Mouse (Mus musculus) spleen, postnatal 36 days (tissue): ENCODE results near the gene Slc35f4.

Experiments
- DNase-seq, 2 experiments: peaks; one replicate each; pipeline ENCODE4 v3.0.0; 2022; ENCODE audit warnings: low spot score in 2 of 2, mixed read lengths in 1 of 2

The Slc35f4 gene

DNA sequence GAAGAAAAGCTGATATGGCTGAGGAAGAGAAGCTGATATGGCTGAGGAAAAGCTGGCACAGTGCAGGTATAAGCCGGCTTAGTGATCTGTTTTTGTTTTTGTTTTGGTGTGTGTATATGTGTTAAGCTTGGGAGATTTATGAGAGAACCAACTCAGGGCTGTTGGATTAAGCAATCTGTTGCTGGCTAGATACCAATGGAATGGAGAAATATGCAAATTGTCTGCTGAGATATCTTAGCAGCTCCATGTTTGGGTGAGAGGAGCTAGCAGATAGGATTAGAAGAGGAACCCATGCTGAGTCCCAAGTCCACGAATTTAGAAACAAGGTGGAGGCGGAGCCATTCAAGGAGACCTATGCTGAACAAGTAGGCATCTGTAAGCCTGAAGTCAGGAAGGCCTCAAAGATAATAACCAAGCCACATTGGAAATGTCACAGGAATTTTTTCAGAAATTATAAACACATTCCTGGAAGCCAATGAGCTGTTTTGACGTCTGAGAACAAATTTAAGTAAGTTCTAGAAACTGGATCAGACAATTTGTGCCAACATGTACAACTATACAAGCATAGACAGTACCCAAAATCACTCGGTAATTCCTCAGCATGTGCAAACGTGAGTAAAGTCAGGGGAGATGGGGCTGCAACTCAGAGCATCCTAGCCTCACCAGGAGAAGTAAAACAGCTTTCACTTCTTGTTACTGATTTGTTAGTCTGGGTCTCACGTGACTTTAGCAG lies 177.5 kb downstream of the Slc35f4 start:
- no peak for DNase-seq

DNA sequence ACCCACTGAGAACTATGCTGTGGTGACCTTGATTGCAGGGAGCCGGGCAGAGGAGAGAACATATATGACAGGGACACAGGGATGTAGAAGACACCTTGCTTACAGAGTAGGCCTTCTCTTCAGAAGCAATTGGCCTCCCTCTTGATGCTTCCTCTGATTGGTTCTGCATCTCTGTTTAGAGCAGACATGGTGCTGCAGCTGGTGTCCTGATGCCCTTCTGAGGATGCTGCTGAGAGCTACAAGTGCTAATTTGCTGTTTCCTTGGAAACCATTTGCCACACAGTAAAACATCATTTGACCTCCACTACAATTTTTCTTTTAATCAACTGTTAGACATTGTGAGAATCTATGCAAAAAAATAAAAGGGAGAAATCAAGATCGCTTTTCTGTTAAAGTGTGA lies 180.0 kb downstream of the Slc35f4 start:
- DNase-seq, result no peak

DNA sequence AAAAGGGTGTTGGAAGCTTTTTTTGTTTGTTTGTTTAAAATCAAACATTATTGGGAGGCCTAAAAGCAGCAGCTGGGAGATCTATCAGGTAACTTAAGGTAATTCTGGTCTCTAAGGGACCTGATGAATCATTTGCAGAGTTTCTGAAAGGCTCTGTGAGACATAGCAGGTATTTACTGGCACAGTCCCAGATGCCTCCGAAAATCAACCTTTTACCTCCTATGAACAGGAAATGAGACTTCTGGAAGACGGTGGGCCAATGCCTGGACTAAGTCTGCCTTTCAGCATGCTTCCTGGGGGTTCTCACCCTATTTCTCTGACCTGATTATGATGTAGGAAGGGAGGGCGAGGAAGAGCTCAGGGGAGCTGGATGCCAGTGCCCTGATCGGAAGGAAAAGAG lies 188.8 kb downstream of the Slc35f4 start:
- no peak for DNase-seq

DNA sequence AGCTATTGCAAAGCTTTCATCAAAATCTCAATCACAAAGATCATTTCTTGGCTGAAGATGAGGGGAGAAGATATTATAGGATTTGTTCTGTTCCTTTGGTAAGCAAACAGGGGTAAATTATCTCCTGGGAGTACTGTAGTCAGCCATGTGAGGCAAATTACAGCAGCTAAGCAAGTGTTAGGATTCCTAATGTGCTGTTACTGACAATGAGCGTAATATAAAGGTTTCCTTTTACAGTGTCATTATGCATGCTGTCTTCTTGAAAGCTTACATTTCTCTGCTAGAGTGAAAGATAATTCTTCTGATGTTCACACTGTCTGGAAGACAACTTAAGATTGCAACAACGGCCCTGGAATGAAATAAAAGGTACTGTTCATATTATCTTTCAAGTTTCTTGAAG lies 192.0 kb downstream of the Slc35f4 start:
- DNase-seq, result no peak

DNA sequence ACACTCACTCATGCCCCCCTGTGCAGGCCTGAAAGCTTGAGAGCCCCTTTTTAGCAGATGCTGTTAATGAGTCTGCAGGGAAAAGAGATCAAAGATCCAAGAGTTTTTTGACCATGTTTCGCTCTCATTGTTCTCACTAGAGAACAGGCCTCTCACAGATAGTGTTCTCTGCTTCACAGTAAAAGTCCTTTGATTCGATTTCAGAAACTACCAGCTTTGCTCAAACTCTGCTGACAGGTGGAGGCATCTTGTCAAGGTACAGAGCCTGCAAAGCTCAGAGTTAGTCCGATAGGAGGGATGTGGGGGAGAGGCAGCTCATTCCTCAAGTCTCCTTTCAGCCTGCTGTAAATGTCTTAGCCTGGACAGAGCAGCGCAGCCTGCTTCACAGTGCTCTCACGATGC lies 209.4 kb downstream of the Slc35f4 start:
- DNase-seq, result no peak

DNA sequence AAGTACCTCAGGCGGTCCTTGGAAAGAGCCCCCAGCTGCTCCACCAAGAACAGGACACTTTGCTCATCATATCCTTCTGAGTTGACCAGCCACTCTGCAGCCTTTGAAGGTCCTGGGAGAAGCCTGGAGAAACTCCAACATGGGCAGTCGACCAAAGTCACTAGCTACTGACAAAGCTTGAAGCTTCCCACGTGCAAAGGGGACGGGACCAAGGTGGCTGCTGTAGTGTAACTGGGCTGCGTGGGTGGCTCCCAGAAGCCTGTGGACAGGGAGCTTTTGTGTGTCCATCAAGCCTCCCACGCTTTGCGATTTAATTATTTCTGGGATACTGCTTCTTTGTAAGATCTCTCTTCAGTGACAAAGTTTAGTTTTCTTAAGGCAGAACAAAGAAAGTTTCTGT lies 211.9 kb downstream of the Slc35f4 start:
- no peak for DNase-seq

DNA sequence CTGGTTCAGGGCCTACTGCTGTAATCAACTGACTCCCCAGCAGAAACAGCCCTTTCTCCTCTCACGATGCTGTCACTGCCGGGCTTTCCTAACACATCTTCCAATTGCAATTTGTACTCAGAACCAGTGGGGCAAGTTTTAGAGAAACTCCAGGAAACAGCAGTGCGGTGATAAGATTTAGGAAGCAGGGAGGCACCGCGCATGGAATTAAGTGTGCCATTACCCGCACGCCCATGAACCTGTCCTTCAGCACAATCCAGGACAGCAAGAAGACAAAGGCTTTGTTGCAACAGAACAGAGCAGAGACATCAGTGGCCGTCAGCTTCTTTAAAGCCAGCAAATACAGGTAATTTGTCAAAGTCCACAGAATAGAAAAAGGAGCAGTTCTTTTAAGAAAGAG lies 212.5 kb downstream of the Slc35f4 start:
- DNase-seq, result no peak

DNA sequence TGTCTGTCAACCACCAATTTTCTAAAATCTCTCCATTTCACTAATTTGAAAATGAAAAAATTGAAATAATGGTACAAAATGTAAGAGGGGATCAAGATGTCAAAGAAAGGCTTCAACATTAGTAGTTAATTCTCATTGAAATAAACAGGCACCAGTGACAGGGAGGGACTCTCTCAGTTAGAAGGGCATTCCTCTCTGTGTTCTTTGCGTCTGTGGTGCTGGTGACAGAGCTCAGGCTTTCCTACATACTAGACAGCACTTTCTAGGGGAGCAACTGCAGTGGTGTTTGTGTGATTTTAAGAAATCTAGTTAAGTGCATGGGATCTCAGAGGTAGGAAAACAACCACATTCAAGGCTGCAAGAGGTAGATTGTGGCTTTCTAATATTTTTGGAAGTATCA lies 214.3 kb downstream of the Slc35f4 start:
- DNase-seq, result no peak

DNA sequence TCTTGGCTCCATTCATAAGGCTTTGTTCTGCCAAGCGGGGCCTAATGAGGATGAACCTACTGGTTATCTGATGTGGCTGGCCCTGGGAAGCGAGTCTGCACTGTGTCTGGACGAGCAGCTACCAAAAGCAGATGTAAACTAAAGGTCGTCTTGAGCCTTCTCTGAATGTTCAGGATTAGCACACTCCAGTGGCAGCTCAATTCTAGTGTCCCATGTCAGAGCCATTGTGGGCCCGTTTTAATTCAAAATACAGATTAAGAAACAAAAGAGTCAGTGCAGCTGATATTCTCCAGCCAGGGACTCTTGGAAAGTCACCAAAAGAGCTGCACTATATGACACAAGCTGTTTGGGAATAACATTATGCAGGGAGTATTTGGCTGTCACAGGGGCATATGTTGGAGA lies 214.8 kb downstream of the Slc35f4 start:
- no peak for DNase-seq

DNA sequence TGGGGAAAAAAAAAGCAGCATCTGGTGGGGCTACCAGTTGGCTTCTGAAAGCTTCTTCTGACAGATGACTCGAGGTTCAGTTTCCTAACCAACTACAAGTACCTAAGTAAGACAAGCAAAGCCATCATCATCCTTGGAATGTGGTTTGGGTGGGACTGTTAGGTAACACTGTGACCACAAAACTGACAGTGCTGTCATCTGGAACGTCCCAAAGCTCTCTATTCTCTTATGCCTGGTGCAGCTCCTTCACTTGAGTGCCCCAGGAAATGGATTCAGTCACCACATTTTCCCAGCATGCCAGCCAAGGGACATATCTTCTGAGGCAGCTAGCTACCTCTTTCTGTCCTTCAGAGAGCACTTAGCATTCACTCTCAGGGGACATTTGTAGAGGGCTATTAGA lies 216.2 kb downstream of the Slc35f4 start:
- DNase-seq, result no peak

DNA sequence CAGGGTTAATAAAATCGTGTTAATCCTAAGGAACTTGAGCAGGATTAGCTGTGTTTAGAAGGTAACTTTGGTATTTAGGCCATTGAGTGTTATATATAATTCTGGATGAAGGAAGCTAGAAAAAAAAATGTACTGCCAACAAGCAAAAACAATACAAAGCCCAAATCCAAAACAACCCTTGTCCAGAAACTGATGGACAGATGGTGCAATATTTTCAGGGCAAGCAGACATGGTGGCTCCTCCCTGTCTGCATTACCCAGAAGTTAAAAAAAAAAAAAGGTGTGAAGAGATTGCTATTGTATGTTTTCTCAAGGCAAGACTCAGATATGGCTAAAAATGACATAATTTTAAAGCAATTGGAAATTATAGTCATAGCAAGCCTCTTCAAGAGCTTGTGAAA lies 217.3 kb downstream of the Slc35f4 start:
- DNase-seq, result no peak

DNA sequence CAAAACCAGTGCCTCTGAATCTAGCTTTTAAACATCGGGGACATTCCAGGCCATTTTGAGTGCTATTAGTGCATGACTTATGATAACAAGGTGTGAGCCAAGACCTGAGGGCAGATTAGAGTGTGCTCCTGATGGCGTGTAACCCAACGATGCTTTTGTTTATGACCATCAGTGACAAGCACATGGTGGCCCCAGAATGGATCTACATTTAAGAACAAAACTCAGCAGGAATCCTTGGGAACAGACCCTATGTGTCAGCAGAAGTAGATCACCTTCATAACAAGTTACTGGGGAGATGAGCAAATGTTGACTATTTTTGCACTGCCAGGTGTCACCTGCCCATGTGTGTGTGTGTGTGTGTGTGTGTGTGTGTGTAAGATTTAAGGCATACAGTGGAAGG lies 218.0 kb downstream of the Slc35f4 start:
- DNase-seq, result no peak

DNA sequence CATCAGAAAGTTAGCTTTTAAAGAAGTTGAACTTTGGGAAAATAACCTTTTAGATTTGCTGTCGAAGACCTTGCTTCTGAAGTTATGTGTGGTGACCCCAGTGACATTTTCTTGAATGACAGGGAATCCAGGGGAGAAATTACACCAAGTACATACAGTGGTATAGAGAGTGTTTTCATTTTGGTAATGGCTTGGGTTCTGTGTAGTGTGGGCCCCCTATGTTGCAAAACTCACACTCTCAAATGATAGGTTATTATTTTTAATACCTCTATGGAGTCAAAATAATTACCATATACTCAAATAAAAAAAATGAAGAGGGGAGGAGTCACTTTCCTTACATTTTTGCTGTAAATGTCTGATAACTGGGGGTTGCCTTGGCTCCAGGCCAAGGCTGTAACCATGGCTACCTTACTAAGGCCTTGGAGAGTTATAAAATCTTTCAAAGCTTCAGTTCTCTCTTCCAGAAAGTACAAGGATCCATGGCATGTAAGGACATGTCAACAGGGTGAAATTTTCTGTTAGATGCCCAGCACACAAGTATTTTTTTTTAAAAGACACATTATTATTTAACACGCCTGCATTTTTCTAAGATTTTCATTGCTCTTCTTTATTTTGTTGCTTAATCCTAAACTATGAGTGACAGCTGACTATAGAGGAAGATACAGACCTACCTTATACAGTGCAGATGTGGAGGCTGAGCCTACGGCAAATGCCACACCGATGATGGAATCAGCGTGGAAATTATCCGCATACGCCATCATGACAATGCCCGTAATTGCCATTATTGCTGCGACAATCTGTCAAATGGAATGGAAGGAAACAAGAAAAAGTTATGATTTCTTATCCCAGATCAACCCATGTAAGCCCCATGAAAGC lies 220.1 kb downstream of the Slc35f4 start:
- no peak for DNase-seq

DNA sequence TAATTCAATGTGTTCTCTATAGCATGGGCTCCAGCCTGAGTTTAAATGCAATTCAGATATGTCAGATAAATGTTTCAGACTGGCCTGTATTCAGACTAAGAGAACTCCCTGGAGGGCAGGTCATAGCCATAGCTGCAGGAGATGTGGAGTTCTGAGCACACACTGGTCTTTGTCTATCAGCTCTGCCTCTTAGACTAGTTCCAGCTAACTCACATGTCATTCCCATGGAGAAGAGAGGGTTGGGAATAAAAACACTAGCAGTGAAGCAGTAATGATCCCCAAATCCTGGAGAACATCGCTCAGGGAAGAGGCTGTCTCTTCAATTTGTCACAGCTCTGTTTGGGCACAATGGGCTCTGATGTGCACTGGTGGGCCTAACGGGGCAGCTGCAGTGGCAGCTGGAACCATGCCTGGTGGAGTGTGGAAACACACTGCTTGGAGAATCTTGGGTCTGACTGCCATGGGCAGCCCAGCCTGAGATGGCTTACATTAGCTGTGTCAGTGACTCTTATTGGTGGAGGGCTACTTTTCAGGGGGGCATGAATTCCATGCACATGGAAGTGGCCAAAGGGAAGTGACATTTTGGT lies 223.5 kb downstream of the Slc35f4 start:
- no peak for DNase-seq

DNA sequence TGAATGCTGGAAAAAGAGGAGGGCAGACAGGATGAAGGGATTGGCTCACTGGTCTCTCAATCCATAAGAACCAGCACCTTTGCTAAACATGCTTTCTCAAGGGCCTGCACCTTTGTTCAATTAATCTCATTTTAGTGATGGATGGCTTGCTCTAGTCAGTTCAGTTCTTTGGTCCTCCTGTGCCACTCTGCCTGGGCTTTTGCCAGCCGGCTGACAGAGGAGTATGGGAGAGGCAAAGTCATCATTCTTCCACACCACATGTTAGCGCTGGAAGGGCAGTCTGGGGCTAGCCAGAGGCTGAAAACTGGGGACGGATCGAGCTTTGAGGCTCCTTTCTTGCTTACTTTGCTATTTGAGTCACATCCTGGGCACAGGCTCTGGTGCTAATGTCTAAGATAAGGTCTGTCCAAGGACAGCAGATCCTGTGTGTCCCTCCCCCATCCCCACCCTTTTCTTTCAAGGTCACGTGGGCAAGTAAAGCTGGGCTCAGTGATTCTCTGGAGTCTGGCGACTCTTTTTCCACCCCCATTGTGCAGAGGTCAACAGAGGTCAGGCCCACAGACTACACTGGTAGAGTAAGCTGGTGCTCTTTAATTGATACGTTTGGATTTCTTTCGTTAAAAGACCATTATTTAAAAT lies 224.7 kb downstream of the Slc35f4 start:
- DNase-seq, result no peak

DNA sequence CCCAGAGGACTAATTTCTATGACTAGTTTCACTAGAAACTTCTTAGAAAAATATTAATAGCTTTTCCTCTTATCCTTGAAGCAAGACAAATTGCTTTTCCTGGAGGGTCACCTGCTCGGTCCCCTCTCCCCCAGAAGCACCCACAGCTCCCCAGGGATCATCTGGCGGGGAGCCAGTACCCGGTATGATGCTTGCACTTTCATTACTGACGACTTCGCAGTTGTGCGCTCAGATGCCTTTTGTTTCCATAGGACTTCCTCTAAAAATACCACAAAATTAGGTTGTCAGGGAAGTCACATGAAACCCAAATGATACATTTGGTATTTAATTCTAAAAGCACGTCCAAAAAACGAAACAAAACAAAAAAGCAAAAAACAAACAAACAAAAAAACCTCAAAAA lies 225.5 kb downstream of the Slc35f4 start:
- no peak for DNase-seq

DNA sequence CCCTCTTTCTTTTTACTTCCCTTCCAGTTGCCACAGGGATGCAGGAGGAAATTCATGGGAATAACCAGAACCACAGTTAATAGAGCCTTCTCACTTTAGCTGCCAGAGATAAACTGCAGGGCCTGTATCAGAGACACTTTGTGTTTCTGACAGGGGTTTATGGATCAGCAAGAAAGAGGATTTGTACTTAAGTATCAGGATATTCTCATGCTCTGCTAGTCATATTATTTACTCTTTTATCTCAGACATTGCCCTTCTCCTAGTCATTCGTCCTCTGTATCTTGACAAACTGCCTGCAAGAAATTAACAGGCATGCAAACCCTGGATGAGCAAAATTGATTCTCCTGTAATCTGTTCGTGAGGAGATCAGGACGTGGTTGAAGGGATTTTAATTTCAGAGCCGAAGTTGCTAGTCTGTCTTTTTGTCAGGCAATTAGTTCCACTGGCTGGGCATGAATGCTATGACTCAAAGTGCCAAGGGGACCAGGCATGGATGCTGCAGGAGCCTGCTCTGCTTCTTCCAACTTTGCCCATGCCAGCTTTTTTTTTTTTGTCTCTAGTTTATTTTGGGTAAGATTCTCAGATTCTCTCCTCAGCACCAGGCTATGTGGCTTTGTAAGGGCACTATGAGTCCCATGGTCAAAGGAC lies 231.9 kb downstream of the Slc35f4 start:
- DNase-seq, result no peak

DNA sequence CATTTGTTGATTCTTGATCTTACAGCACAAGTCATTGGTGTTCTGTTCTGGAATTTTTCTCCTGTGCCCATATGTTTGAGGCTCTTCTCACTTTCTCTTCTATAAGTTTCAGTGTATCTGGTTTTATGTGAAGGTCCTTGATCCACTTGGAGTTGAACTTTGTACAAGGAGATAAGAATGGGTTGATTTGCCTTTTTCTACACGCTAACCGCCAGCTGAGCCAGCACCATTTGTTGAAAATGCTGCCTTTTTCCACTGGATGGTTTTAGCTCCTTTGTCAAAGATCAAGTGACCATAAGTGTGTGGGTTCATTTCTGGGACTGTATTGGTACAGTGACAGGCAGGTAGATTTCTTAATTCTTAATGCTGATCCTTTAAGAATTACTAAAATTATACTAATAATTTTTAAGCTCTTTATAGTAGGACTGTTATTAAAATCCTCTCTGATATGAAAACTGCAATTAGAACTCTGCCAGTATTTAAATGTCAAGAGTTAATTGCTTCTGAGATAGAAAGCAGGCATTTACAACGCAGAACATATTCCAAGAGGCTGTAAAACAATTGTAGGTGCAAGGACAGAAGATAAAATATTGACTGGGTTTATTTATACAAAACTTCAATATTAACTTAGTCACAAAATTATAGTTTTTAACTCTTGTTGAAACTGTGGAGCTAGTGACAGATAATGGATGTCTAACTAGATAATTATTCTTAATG lies 235.7 kb downstream of the Slc35f4 start:
- DNase-seq, result no peak

DNA sequence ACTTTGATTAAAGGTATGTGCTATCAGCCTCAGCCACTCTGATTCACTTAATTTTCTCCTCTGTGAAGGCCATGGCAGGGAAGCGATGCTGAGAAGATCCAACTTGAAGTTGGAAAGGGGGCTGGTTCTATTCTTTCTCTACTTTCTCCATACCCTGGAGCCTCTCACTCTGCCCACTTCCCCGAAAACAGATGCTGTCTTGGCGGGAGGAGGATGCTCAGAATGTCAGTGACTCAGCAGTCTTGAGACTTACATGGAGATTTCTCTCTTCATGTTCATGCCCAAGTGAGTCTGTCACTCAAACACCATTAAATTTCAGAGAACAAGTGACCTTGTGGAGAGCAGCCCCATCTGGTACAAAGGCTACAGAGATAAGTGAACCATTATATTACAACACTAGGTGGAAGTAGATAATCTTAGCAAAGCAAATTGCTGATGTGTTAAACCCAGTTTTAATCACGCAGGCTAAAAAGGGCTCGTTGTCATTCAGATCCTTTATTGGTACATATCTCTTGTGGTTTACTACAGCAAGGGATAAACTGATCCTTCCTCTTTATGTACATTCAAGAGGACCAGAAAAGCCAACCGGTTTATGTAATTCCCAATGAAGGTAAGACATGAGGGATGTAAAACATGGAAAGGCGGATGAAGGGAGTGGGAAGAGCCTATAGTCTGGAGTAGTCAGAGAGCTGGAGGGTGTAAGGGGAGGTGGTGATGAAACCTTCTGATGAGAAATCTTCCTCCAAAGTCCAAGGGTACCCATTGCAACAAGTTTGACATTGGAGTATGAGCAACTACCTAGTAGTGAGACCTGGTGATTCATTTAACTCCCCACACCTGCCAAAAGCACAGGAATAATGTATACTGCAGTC lies 241.8 kb downstream of the Slc35f4 start:
- no peak for DNase-seq

DNA sequence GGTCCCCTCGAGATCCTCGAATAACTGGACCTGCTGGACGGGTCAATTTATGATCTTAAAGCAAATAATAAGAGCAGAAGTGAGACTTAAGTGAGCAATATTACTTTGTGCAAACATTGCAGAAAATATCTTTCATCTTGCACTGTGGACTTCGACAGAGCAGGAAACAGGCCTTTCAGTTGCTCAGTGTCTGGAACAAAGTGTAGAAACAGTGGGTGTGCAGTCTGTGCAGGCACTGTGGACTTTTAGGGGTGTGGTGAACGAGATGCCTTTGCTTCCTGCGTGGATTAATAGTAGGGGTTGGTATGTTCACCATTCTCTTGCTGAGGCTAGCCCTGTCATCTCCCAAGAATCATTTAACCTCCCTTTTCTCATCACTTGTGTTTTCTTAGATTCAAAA lies 247.0 kb downstream of the Slc35f4 start:
- no peak for DNase-seq
